Mouse (Mus musculus): Measurements from ENCODE around the gene Specc1. TPM values are rescaled to one million over a fixed set of nuclear protein-coding genes. Genes with fewer than 3 reads are reported as not detected.

Specc1 gene
- polyA plus RNA-seq, 1 experiment from 2014 or later = 26.3 TPM

- H3K9me3 ChIP-seq (ENCODE audit: control insufficient read depth, low read length) = no peaks in the 10 kb centered on the region
Observed at GRCm38 (mm10) chr11:61960096-61960495, 3.5 kb downstream of the Specc1 start.

DNA sequence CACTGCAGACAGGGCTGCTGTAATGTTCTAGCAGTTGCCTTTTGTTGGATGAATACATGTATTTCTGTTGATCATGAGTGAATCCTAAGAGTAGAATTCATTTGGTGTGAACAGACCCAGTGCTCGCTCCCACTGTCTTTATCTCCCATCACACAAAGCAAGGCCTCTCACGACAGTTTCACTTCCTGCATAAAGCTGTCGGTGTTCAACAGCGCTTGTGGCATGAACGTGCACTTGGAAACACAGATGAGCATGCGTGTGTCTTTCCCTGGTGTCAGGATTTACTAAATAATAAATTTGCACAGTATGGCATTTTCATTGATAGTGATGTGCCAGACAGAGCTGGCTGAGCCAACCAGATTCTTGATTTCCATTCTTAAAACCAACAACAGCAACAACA, 6.1 kb downstream of the Specc1 start:
- Histone ChIP-seq H3K4me3 (ENCODE audit: low read depth, low read length) (no peak overlapping the region), H3K4me1 (replicated peaks; ENCODE audit: control insufficient read depth, insufficient read depth, low read length) (no peaks in the 10 kb centered on the region), H3K9ac (ENCODE audit: low read depth, low read length) (no peak overlapping the region), H3K27ac (ENCODE audit: low read depth, low read length) (no peak overlapping the region), H3K9me3 (ENCODE audit: control insufficient read depth, low read length) (no peaks in the 10 kb centered on the region), H3K4me2 (replicated peaks; ENCODE audit: low read depth, low read length) (no peak overlapping the region), H3K36me3 (ENCODE audit: control insufficient read depth, insufficient read depth, low read length) (no peaks in the 10 kb centered on the region), H3K27me3 (ENCODE audit: control insufficient read depth, insufficient read depth, low read length) (peaks cover 3% of the 10 kb centered on the region; the same call in 1 of the 2 replicates)
- ATAC-seq (ENCODE audit: low FRiP score) (no peak), DNase-seq (ENCODE audit: low spot score) (no peak)
- 85% methylated on average over 6 of the region's 6 CpGs for WGBS

More at GRCm38 (mm10) chr11:61960096-61960495, 3.5 kb downstream of the Specc1 start:
- Histone ChIP-seq H3K36me3 (ENCODE audit: control insufficient read depth, insufficient read depth, low read length) (no peaks in the 10 kb centered on the region), H3K9ac (ENCODE audit: low read depth, low read length) (no peak overlapping the region), H3K4me2 (replicated peaks; ENCODE audit: low read depth, low read length) (no peak overlapping the region), H3K4me3 (ENCODE audit: low read depth, low read length) (no peak overlapping the region), H3K27me3 (ENCODE audit: control insufficient read depth, insufficient read depth, low read length) (peaks cover 9% of the 10 kb centered on the region), H3K27ac (ENCODE audit: low read depth, low read length) (no peak overlapping the region), H3K4me1 (replicated peaks; ENCODE audit: control insufficient read depth, insufficient read depth, low read length) (no peaks in the 10 kb centered on the region)
- WGBS = 81% methylated on average over 2 of the region's 2 CpGs
- DNase-seq (ENCODE audit: low spot score) (no peak), ATAC-seq (ENCODE audit: low FRiP score) (no peak)

DNA sequence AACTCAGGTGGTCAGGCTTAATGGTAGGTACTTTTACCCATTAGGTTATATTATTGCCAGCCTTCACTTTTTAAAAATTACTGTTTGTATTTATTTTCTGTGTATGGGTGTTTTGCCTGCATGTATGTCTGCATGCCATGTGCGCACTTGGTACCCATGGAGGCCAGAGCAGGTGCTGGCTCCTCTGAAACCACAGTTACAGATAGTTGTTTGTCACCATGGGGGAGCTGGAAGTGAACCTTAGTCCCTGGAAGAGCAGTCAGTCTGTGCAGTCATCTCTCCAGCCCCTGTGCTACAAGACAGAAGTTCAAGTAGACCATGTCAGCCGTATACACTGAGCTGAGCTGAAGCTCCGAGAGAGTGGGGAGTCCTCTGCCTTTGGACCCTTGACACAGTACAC, 6.6 kb downstream of the Specc1 start:
- Histone ChIP-seq H3K36me3 (ENCODE audit: control insufficient read depth, insufficient read depth, low read length) (no peaks in the 10 kb centered on the region), H3K4me1 (replicated peaks; ENCODE audit: control insufficient read depth, insufficient read depth, low read length) (no peaks in the 10 kb centered on the region), H3K9me3 (ENCODE audit: control insufficient read depth, low read length) (no peaks in the 10 kb centered on the region), H3K4me2 (replicated peaks; ENCODE audit: low read depth, low read length) (no peak overlapping the region), H3K27ac (ENCODE audit: low read depth, low read length) (no peak overlapping the region), H3K4me3 (ENCODE audit: low read depth, low read length) (no peak overlapping the region), H3K27me3 (ENCODE audit: control insufficient read depth, insufficient read depth, low read length) (no peaks in the 10 kb centered on the region), H3K9ac (ENCODE audit: low read depth, low read length) (no peak overlapping the region)
- WGBS = 73% methylated on average over 3 of the region's 3 CpGs
- DNase-seq (ENCODE audit: low spot score) = no peak
- ATAC-seq (ENCODE audit: low FRiP score) = no peak

DNA sequence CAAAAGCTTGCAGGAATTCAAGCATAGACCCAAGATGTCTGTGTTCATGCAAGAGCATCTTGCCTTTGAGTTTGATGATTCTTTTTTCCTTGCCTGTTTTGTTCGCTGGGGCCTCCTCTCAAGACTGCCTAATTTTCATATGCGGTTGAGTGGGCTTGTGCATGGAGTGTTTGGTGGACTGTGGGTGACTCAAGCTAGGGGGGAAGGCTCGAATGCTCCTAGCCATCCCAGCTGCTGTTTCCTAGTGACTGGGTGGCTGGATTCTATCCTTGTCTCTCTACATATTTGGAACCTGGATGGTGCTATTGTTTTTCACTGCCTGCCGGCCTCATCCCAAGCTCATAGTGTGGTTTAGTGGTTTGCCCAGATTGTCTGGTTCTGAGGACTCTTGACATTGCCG, 8.0 kb downstream of the Specc1 start:
- Histone ChIP-seq H3K27ac (ENCODE audit: low read depth, low read length) (no peak overlapping the region), H3K4me1 (replicated peaks; ENCODE audit: control insufficient read depth, insufficient read depth, low read length) (no peaks in the 10 kb centered on the region), H3K4me2 (replicated peaks; ENCODE audit: low read depth, low read length) (no peak overlapping the region), H3K27me3 (ENCODE audit: control insufficient read depth, insufficient read depth, low read length) (no peaks in the 10 kb centered on the region), H3K36me3 (ENCODE audit: control insufficient read depth, insufficient read depth, low read length) (no peaks in the 10 kb centered on the region), H3K4me3 (ENCODE audit: low read depth, low read length) (no peak overlapping the region), H3K9me3 (ENCODE audit: control insufficient read depth, low read length) (no peaks in the 10 kb centered on the region), H3K9ac (ENCODE audit: low read depth, low read length) (no peak overlapping the region)
- 92% methylated on average over 5 of the region's 5 CpGs for WGBS
- ATAC-seq (ENCODE audit: low FRiP score) = no peak
- DNase-seq (ENCODE audit: low spot score) = no peak

GRCm38 (mm10) chr11:61967034-61967433, 10.5 kb downstream of the Specc1 start:
- H3K4me1 ChIP-seq (replicated peaks; ENCODE audit: control insufficient read depth, insufficient read depth, low read length) = no peaks in the 10 kb centered on the region
- H3K4me2 ChIP-seq (replicated peaks; ENCODE audit: low read depth, low read length) = no peak overlapping the region
- H3K36me3 ChIP-seq (ENCODE audit: control insufficient read depth, insufficient read depth, low read length) = no peaks in the 10 kb centered on the region
- 86% methylated on average over 8 of the region's 8 CpGs for WGBS
- no peak overlapping the region for H3K4me3 ChIP-seq (ENCODE audit: low read depth, low read length)
- H3K9ac ChIP-seq (ENCODE audit: low read depth, low read length) = no peak overlapping the region
- DNase-seq (ENCODE audit: low spot score) (no peak), ATAC-seq (ENCODE audit: low FRiP score) (no peak)
- no peaks in the 10 kb centered on the region for H3K27me3 ChIP-seq (ENCODE audit: control insufficient read depth, insufficient read depth, low read length)
- no peaks in the 10 kb centered on the region for H3K9me3 ChIP-seq (ENCODE audit: control insufficient read depth, low read length)
- H3K27ac ChIP-seq (ENCODE audit: low read depth, low read length) = no peak overlapping the region

DNA sequence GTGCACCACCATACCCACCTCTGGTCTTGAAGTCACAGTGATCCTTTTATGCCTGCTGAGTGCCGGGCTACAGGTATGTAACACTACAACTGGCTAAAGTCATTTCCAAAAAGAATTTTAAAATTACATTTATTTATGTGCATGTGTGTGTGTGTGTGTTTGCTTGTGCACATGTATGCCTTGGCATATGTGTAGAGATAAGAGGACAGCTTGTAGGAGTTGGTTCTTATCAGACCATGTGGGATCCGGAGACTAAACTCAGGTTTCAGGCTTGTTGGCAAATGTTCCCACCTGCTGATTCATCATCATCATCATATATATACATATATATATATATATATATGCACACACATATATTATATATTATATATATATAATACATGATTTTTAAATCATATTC, 12.3 kb downstream of the Specc1 start:
- H3K9me3 ChIP-seq (ENCODE audit: control insufficient read depth, low read length) = no peaks in the 10 kb centered on the region
- ATAC-seq (ENCODE audit: low FRiP score) = no peak
- WGBS = 93% methylated on average over 2 of the region's 2 CpGs

DNA sequence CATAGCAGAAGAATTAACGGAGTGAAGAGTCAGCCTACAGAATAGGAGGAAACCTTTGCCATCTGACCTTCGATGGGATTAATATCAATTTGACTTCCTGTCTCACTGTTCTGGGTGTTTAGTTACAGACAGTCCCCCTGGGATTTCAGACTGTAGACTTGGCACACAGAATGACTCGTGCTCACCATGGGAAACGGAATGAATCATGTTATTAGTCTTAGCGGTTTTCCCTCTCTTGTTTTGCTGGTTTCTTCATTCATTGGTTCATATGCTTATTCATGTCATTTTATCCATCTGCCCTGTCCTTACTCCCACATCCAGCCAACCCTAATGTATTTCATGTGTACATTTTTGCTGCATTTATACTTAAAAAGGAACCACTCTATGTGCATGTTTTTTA, 14.3 kb downstream of the Specc1 start:
- no peak for ATAC-seq (ENCODE audit: low FRiP score)
- Histone ChIP-seq H3K4me3 (ENCODE audit: low read depth, low read length) (no peak overlapping the region), H3K4me1 (replicated peaks; ENCODE audit: control insufficient read depth, insufficient read depth, low read length) (no peaks in the 10 kb centered on the region), H3K9ac (ENCODE audit: low read depth, low read length) (no peak overlapping the region), H3K27ac (ENCODE audit: low read depth, low read length) (no peak overlapping the region), H3K36me3 (ENCODE audit: control insufficient read depth, insufficient read depth, low read length) (no peaks in the 10 kb centered on the region), H3K9me3 (ENCODE audit: control insufficient read depth, low read length) (no peaks in the 10 kb centered on the region), H3K4me2 (replicated peaks; ENCODE audit: low read depth, low read length) (no peak overlapping the region), H3K27me3 (ENCODE audit: control insufficient read depth, insufficient read depth, low read length) (no peaks in the 10 kb centered on the region)
- no peak for DNase-seq (ENCODE audit: low spot score)
- 74% methylated on average over 5 of the region's 5 CpGs for WGBS

More for the DNA sequence above, 12.3 kb downstream of the Specc1 start:
- no peak overlapping the region for H3K9ac ChIP-seq (ENCODE audit: low read depth, low read length)
- H3K36me3 ChIP-seq (ENCODE audit: control insufficient read depth, insufficient read depth, low read length) = no peaks in the 10 kb centered on the region
- H3K4me2 ChIP-seq (replicated peaks; ENCODE audit: low read depth, low read length) = no peak overlapping the region
- H3K27me3 ChIP-seq (ENCODE audit: control insufficient read depth, insufficient read depth, low read length) = no peaks in the 10 kb centered on the region
- H3K4me1 ChIP-seq (replicated peaks; ENCODE audit: control insufficient read depth, insufficient read depth, low read length) = no peaks in the 10 kb centered on the region
- no peak overlapping the region for H3K4me3 ChIP-seq (ENCODE audit: low read depth, low read length)
- no peak for DNase-seq (ENCODE audit: low spot score)
- H3K27ac ChIP-seq (ENCODE audit: low read depth, low read length) = no peak overlapping the region

DNA sequence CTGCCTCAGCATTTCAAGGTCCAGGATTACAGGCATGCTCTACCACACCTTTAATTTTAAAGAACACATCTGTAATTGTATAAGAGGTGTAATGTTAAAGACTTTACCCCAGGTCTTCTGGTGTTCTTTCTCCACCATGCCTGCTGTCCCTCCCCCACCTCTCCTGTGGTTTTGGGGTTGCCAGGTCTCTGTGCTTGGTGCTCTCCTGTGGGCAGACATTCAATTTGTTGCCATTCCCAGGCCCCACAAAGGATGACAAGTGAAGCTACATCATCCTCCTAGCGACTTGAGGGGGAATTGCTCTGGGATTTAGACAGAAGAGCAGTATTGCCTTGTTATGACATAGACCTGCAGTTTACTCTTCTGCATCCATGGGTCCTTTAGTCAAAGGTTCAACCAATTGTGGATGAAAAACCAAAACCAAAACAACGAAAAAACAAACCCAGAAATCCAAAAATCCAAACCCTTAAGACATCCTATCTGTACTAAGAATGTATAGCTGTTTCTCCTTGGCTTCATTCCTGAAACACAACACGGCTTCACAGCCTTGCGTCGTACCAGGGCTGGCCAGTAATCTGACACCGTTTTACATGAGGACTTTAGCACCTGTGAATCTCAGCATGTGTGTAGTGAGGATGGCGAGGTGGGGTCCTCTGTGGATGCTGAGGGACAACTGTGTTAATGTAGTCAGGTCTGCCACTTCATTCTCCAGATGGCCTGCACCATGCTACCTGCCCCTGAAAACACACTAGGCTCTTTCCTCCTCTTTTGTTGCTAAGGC, 15.1 kb downstream of the Specc1 start:
- no peak for DNase-seq (ENCODE audit: low spot score)
- 54% methylated on average over 7 of the region's 7 CpGs for WGBS
- H3K36me3 ChIP-seq (ENCODE audit: control insufficient read depth, insufficient read depth, low read length) = no peaks in the 10 kb centered on the region
- no peak for ATAC-seq (ENCODE audit: low FRiP score)
- H3K9me3 ChIP-seq (ENCODE audit: control insufficient read depth, low read length) = no peaks in the 10 kb centered on the region
- H3K27ac ChIP-seq (ENCODE audit: low read depth, low read length) = no peak overlapping the region
- no peaks in the 10 kb centered on the region for H3K4me1 ChIP-seq (replicated peaks; ENCODE audit: control insufficient read depth, insufficient read depth, low read length)
- no peak overlapping the region for H3K4me2 ChIP-seq (replicated peaks; ENCODE audit: low read depth, low read length)
- no peak overlapping the region for H3K9ac ChIP-seq (ENCODE audit: low read depth, low read length)
- no peak overlapping the region for H3K4me3 ChIP-seq (ENCODE audit: low read depth, low read length)
- H3K27me3 ChIP-seq (ENCODE audit: control insufficient read depth, insufficient read depth, low read length) = no peaks in the 10 kb centered on the region

DNA sequence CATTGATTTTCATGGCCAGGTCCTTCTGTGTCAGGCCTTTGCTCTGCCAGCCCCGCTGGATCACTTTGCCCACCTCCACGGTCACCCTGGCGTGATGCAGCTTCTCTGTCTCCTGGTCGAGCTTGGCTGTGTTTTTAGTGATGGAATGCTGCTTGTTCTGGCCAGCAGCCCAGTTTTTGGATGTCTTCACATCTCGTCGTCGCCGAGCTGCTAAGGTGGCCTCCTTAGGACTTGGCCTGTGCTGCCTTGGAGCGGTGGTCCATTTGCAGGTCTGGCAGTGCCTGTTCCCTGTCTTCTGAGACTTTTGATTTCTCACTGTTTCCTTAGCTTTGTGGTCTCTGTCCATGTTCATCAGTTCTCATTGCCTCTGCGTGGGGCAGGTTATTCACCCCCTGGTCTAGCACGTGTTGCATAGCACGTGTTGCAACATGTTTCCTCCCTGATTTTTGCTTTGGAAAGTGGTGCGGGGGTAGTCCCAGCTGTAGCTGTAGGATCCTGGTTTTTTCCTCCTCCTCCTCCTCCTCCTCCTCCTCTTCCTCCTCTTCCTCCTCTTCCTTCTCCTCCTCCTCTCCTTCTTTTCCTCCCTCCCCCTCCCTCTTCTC, 17.6 kb downstream of the Specc1 start:
- DNase-seq (ENCODE audit: low spot score) (no peak), ATAC-seq (ENCODE audit: low FRiP score) (no peak)
- Histone ChIP-seq H3K27ac (ENCODE audit: low read depth, low read length) (no peak overlapping the region), H3K27me3 (ENCODE audit: control insufficient read depth, insufficient read depth, low read length) (no peaks in the 10 kb centered on the region), H3K4me1 (replicated peaks; ENCODE audit: control insufficient read depth, insufficient read depth, low read length) (no peaks in the 10 kb centered on the region), H3K36me3 (ENCODE audit: control insufficient read depth, insufficient read depth, low read length) (no peaks in the 10 kb centered on the region), H3K9ac (ENCODE audit: low read depth, low read length) (no peak overlapping the region), H3K4me2 (replicated peaks; ENCODE audit: low read depth, low read length) (no peak overlapping the region), H3K9me3 (ENCODE audit: control insufficient read depth, low read length) (no peaks in the 10 kb centered on the region), H3K4me3 (ENCODE audit: low read depth, low read length) (no peak overlapping the region)
- 73% methylated on average over 13 of the region's 13 CpGs for WGBS

All from hindbrain, embryonic 11.5 days (tissue).